Mouse (Mus musculus): ENCODE data around the gene Csnk1g2.

GRCm38 (mm10) chr10:80669018-80669417, 46.4 kb downstream of the Csnk1g2 start:
- TF ChIP-seq POLR2A (IDR thresholded peaks at IDR 0.05; ENCODE audit: low read depth, low read length), result no peak
- TF ChIP-seq CTCF (IDR thresholded peaks at IDR 0.05; ENCODE audit: extremely low read depth, insufficient read depth, insufficient read length, insufficient replicate concordance), result no peak
